Mouse (Mus musculus) kidney, adult 8-10 months (tissue): Measurements from ENCODE around the gene Slc25a44.
"Not testable (repeated sequence)": the region's sequence is repeated elsewhere in the genome, so short reads cannot be mapped to it uniquely, and the experiment has no call there.

Source experiments
- DNase-seq, 2 experiments: peaks; one replicate each; pipeline ENCODE4 v3.0.0; 2022

Gene Slc25a44

GRCm38 (mm10) chr3:88449395-88450023, 24.6 kb upstream of the Slc25a44 start:
- no peak for DNase-seq

DNA sequence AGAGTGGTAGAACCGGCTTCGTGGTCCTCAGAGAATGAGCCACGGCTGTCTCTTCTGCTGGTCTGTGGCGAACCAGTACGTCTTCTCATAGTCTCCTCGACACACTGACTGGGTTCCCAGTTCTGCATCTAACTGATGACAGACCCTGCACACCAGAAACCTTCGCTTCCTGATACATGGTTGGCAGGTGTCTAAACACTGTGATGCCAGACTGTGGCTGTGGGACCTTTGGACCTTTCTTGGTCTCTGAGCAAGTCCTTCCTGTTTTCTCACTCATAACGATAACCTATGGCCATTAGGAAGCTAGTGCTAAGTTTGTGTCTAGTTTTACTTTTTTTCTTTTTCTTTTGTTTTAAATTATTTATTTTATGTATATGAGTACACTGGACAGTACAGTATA, 23.5 kb upstream of the Slc25a44 start:
- DNase-seq = no peak

GRCm38 (mm10) chr3:88447676-88448183, 22.8 kb upstream of the Slc25a44 start:
- DNase-seq = no peak

- DNase-seq = no peak
These were observed 21.7 kb upstream of the Slc25a44 start for GRCm38 (mm10) chr3:88446471-88447123.

GRCm38 (mm10) chr3:88442888-88443287, 17.9 kb upstream of the Slc25a44 start:
- DNase-seq = no peak

- no peak for DNase-seq
These were observed 17.5 kb upstream of the Slc25a44 start for GRCm38 (mm10) chr3:88442488-88442887.

DNA sequence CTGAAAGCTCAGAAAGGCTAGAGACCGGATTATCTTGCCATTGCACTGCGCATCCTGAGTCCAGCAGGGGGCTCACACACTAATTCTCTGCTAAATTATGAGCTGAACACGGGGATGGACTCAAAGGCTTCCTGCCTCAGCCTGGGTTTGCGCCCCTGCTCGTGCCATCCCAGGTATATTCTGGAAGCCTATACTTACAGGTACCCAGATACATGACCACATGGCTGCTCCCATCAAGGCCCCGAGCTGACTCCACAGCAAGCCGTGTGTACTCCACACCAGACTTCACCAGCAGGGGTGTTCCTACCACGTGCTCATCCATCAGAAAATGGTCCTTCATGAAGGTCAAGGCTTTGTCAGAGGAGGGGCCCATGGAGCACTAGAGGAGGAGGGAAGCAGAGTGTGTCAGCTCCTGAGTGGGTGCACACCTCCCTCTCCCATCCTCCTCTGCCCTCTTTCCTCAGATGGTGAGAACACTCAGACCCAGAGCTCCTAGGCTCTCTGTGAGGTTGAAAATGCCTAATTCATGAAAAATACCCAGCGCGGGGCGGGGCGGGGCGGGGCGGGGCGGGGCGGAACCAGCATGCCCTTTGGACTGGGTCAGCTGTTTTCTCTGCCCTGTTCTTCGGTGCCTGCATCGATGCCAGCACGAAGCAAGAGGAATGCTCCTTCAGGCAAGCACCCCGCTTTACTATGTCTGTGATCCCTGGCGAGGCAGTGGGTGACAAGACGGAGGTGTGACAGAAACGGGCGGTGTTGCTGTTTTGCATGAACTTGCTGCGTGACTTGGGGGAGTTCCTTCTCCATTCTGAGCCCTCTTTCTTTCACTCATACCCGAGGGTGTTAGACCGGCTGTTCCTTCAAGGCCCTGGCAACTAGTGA, 15.8 kb upstream of the Slc25a44 start:
- peak; percentile 53 to 63 for DNase-seq

DNA sequence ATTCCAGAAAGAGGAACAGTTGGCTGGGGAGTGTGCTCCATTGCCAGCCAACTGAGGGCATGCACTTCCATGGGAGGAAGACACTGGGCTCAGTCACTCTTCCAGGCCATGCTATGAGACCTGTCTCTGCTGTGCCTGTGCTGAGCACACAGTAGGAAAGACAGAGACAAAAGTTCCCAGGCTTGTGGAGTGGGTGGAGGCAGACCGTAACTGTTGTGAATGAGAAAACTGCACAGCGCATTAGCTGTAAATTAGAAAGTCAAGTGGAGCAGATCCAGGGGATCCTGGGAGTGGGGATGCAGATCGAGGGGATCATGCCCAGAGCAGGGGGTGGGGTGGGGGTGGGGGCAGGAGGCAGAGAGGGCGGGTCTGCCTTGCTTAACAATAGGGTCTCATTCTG, 14.6 kb upstream of the Slc25a44 start:
- no peak for DNase-seq

GRCm38 (mm10) chr3:88437454-88437853, 12.5 kb upstream of the Slc25a44 start:
- peak; percentile 52 to 59 for DNase-seq

DNA sequence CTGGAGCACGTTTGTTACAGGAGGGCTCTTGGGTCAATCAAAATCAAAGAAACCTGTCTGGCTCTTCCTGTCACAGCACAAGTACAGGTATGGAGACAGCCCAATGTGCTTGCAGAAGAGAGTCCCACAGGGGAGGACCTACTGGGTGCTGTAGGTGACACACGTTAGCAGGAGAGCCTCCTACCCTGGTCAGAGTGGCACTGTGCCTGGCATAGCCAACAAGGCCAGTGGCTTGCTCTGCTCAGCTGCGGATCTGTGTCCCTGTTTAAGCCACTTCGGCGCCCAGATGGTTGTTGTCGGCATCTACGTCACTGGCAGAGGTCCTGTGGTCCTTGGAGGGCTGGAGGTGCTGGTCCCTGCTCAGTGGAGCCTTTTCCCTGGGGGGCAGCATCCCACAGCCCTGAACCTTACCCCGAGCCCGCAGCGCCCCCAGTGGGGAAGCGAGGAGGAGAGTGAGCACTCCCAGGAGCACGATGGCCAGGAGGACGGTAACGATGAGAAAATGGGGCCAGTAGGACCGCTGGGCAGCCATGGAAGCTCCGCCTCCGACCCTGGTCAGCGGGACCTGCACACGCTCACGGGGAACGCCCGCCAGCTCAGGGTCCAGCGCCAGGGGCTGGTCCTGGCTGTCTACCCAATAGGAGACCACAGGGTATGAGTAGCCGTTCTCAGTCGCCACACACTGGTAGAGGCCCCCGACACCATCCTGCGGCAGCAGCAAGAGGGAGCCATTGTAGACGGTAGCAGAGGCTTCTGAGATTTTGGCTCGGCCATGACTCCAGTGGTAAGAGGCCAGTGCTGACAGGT, 11.7 kb upstream of the Slc25a44 start:
- no peak for DNase-seq

DNA sequence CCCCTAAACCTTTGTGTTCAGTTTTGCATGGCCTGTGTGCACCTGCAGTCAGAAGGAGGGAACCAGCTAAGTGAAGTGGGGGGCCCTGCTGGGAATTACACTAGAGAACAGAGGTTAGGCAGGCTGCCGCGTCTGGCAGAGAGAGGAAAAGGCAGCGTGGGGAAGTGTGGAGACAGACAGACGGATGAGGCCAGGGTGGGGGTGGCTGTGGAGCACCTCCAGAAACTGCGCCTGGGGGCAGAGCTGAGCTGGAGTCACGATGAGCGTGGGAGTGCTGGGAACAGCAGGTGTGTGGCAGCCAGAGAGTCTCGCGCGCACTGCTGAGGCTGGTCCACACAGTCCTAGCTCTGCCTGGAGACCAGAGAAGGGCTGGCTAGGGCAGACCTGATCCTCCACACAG, 10.6 kb upstream of the Slc25a44 start:
- DNase-seq = no peak

DNA sequence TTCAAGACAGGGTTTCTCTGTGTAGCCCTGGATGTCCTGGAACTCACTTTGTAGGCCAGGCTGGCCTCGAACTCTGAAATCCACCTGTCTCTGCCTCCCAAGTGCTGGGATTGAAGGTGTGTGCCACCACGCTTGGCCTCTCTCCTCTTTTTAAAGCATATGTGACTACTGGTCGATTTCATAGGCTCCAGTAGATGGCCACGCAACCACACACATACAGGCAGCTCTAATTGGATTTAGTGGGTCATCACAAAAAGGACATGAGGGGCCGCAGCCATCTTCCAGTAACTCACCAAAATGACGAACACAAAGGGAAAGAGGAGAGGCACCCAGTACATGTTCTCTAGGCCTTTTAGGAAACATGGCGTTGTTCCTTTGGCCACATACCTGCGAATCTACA, 3.7 kb upstream of the Slc25a44 start:
- DNase-seq = not testable (repeated sequence)

- no peak for DNase-seq
These were observed 2.5 kb upstream of the Slc25a44 start for GRCm38 (mm10) chr3:88427342-88427905.

DNA sequence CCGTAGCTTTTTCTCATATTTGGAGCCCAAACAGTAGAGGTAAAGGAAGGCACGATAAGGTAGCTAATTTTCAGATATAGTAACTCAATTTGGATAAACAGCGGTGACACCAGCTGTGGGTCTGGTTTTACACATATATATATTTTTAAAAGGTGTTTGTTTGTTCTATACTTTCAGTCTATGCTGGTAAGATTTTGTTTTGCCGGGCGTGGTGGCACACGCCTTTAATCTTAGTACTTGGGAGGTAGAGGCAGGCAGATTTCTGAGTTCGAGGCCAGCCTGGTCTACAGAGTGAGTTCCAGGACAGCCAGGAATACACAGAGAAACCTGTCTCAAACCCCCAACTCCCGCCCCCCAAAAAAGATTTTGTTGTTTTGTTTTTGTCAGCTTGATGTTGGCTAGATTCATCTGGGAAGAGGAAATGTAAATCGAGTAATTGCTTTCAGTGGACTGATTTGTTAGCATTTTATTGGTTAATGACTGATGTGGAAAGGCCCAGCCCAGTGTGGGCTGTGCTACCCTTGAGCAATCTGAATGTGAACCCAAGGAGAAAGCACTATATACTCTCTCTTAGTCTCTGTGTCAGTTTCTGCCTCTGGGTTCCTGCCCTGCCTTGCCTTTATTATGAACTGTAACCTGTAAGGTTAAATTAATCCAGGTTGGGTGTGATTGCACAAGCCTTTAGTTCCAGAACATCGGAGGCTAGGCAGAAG, 925 bp upstream of the Slc25a44 start:
- peak in 1 of 2 experiments; percentile 49 for DNase-seq

DNA sequence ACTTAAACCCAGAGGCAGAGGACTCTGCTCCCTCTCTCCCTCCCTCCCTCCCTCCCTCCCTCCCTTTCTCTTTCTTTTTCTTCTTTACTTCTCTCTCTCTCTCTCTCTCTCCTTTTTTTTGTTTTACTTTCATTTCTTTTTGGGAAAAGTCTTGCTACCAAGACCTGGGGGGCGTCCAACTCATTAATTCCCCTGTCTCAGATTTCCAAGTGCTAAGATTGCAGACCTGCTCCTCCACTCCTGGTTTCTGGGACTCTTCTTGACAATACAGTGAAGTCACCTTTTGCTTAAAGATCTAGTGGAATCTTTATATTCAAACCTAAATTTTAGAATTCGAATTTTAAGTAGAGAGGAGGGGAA, 371 bp upstream of the Slc25a44 start:
- no peak for DNase-seq

- DNase-seq = peak; percentile 52 to 64
These were observed 2.8 kb downstream of the Slc25a44 start for GRCm38 (mm10) chr3:88422020-88422720.

DNA sequence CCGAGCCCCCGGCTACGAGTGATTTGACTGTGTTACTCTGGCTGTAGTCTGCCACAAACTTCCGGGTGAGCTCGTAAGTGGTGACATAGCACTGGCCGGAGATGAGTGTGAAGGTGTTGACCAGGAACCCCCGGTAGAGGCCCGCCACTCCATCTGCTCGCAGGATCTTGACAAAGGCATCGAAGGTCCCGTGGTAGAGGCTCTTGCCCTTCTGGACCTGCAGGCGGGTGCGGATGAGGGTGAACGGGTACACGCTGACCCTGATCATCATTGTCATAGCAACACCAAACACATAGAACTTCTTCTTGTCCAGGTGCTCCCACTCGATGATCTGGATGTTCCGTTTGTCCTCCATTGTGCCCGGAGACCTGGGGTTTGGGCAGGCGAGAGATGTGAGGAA, 4.2 kb downstream of the Slc25a44 start:
- DNase-seq = peak in 1 of 2 experiments; percentile 45

DNA sequence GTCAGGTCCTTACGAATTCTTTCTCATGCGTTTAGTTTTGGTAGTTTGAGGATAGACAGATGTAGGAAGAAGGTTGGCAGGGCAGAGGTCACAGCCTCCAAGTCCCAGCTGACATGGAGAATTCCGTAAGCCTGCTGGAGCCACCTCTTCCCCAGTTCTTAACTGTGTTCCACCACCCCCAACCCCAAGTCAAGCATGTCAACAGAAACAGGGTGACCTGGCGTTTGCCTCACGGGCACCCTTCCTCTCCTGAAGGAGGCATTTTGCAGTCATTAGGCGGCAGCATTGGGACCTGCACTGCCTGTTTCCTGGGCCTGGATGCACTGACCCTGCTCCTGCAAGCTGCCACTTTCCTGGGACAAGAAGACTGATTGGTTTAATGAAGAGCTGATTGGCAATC, 6.9 kb downstream of the Slc25a44 start:
- no peak for DNase-seq

GRCm38 (mm10) chr3:88415668-88416067, 9.3 kb downstream of the Slc25a44 start:
- no peak for DNase-seq

DNA sequence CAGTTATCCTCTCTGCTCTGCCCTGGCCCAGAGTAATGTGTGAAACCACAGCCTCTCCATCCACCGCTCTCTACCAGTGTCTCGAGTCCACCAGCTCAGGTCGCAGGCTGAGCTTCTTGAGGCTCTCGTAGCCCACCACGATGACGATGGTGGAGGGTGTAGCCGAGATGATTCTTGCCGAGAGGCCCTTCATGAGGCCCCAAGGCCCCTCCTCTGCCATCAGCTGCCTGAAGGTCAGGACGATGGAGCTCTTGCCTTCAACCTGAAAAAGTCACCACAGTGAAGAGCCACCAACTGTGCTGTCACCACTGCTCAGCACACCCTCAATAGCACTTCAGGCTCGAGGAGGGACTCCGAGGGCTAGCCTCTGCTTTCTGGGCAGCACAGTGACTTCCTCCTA, 12.3 kb downstream of the Slc25a44 start:
- no peak for DNase-seq

GRCm38 (mm10) chr3:88411681-88412080, 13.3 kb downstream of the Slc25a44 start:
- no peak for DNase-seq
